Mouse (Mus musculus) MEL (cell line): ENCODE measurements around the gene Psma1. TPM values are rescaled to one million over a fixed set of nuclear protein-coding genes. Genes with fewer than 3 reads are reported as not detected.

Experiments used
- DNase-seq: peaks from one replicate; pipeline ENCODE4 v3.0.0; 2011; ENCODE audit warnings: low read depth, low spot score
- H3K27ac ChIP-seq: 2 replicates; pipeline ENCODE4 v1.5.1; 2012; ENCODE audit warnings: low read depth, mild to moderate bottlenecking, control low read depth, low read length, moderate library complexity; ENCODE audit not compliant: control insufficient read depth
- H3K27me3 ChIP-seq, 2 experiments: fragments of 150-350 bp in 1 of 2; sonication (generic) in 1 of 2; 2 replicates each; pipeline ENCODE4 v1.6.1; 2012; ENCODE audit warnings: low read length in 2 of 2, mild to moderate bottlenecking in 2 of 2, improper control_type of control experiment in 1 of 2, moderate library complexity in 1 of 2; ENCODE audit not compliant: insufficient read depth in 2 of 2, control insufficient read depth in 1 of 2
- H3K36me3 ChIP-seq, 2 experiments: 2 replicates each; pipeline ENCODE4 v1.6.1; 2012 to 2014; ENCODE audit warnings: low read length in 2 of 2, improper control_type of control experiment in 1 of 2, inconsistent platforms in 1 of 2, mild to moderate bottlenecking in 1 of 2; ENCODE audit not compliant: insufficient read depth in 2 of 2, control insufficient read depth in 1 of 2
- H3K4me1 ChIP-seq, 2 experiments: fragments of 150-350 bp in 1 of 2; sonication (generic) in 1 of 2; 2 replicates each; pipeline ENCODE4 v1.6.1; 2012; ENCODE audit warnings: low read length in 2 of 2, improper control_type of control experiment in 1 of 2, mild to moderate bottlenecking in 1 of 2; ENCODE audit not compliant: insufficient read depth in 2 of 2, control insufficient read depth in 1 of 2
- H3K4me3 ChIP-seq, 2 experiments: fragments of 150-350 bp in 1 of 2; sonication (generic) in 1 of 2; 2 replicates each; pipeline ENCODE4 v1.5.1; 2012; ENCODE audit warnings: low read depth in 2 of 2, low read length in 2 of 2, mild to moderate bottlenecking in 2 of 2, moderate library complexity in 2 of 2, control low read depth in 1 of 2, improper control_type of control experiment in 1 of 2; ENCODE audit not compliant: control insufficient read depth in 1 of 2, insufficient read depth in 1 of 2
- H3K79me2 ChIP-seq: 2 replicates; pipeline ENCODE4 v1.6.1; 2012; ENCODE audit warnings: mild to moderate bottlenecking, low read length, moderate library complexity; ENCODE audit not compliant: control insufficient read depth, poor library complexity, insufficient read depth
- H3K9ac ChIP-seq: 2 replicates; pipeline ENCODE4 v1.6.1; 2012; ENCODE audit warnings: low read depth, mild to moderate bottlenecking, control low read depth, low read length, moderate library complexity; ENCODE audit not compliant: control insufficient read depth, poor library complexity, severe bottlenecking
- H3K9me3 ChIP-seq: fragments of 150-350 bp; sonication (generic); replicated peaks from 2 replicates; pipeline ENCODE4 v1.6.1; 2012; ENCODE audit warnings: mild to moderate bottlenecking, low read length, improper control_type of control experiment, moderate library complexity; ENCODE audit not compliant: insufficient read depth
- CHD2 ChIP-seq: IDR thresholded peaks from 2 replicates; pipeline ENCODE4 v1.6.1; 2011; ENCODE audit warnings: low read length, improper control_type of control experiment
- EP300 ChIP-seq, 2 experiments: IDR thresholded peaks; 2 replicates each; pipeline ENCODE4 v1.6.1; 2011; ENCODE audit warnings: improper control_type of control experiment in 2 of 2, low read length in 2 of 2, low read depth in 1 of 2, mild to moderate bottlenecking in 1 of 2
- ETS1 ChIP-seq: IDR thresholded peaks from 2 replicates; pipeline ENCODE4 v1.6.1; 2012; ENCODE audit warnings: low read depth, mild to moderate bottlenecking, inconsistent platforms, low read length, improper control_type of control experiment, moderate library complexity
- GATA1 ChIP-seq: IDR thresholded peaks from 2 replicates; pipeline ENCODE4 v1.6.1; 2011; ENCODE audit warnings: low read depth, low read length, improper control_type of control experiment
- HCFC1 ChIP-seq: IDR thresholded peaks from 2 replicates; pipeline ENCODE4 v1.6.1; 2012; ENCODE audit warnings: low read depth, mild to moderate bottlenecking, inconsistent platforms, low read length, improper control_type of control experiment, moderate library complexity
- KAT2A ChIP-seq: conservative IDR thresholded peaks from 2 replicates; pipeline ENCODE4 v1.6.1; 2012; ENCODE audit warnings: low read depth, low read length, improper control_type of control experiment, inconsistent platforms
- MAFK ChIP-seq: IDR thresholded peaks from 2 replicates; pipeline ENCODE4 v1.6.1; 2011; ENCODE audit warnings: low read depth, mild to moderate bottlenecking, low read length, improper control_type of control experiment, borderline replicate concordance
- MAX ChIP-seq: IDR thresholded peaks from 2 replicates; pipeline ENCODE4 v1.6.1; 2011; ENCODE audit warnings: low read length, improper control_type of control experiment
- MAZ ChIP-seq: IDR thresholded peaks from 2 replicates; pipeline ENCODE4 v1.6.1; 2012; ENCODE audit warnings: low read depth, mild to moderate bottlenecking, inconsistent platforms, low read length, improper control_type of control experiment
- MEF2A ChIP-seq: IDR thresholded peaks from 2 replicates; pipeline ENCODE4 v1.6.1; 2014; ENCODE audit warnings: low read depth, mild to moderate bottlenecking, inconsistent platforms, low read length, improper control_type of control experiment; ENCODE audit not compliant: poor library complexity, insufficient replicate concordance, severe bottlenecking; ENCODE audit errors: extremely low read depth
- MXI1 ChIP-seq: IDR thresholded peaks from 2 replicates; pipeline ENCODE4 v1.6.1; 2011; ENCODE audit warnings: mild to moderate bottlenecking, low read depth, low read length, improper control_type of control experiment
- MYB ChIP-seq: IDR thresholded peaks from 2 replicates; pipeline ENCODE4 v1.6.1; 2011; ENCODE audit warnings: mild to moderate bottlenecking, low read depth, low read length, improper control_type of control experiment
- MYC ChIP-seq: IDR thresholded peaks from 2 replicates; pipeline ENCODE4 v1.6.1; 2011; ENCODE audit warnings: low read depth, mild to moderate bottlenecking, low read length, improper control_type of control experiment, moderate library complexity
- NELFE ChIP-seq: IDR thresholded peaks from 2 replicates; pipeline ENCODE4 v1.6.1; 2011; ENCODE audit warnings: low read depth, low read length, improper control_type of control experiment
- NRF1 ChIP-seq: IDR thresholded peaks from 2 replicates; pipeline ENCODE4 v1.6.1; 2014; ENCODE audit warnings: low read depth, mild to moderate bottlenecking, inconsistent platforms, low read length, improper control_type of control experiment, moderate library complexity; ENCODE audit not compliant: poor library complexity, insufficient read depth, severe bottlenecking
- RCOR1 ChIP-seq: IDR thresholded peaks from 2 replicates; pipeline ENCODE4 v1.6.1; 2012; ENCODE audit warnings: low read depth, mild to moderate bottlenecking, inconsistent platforms, low read length, improper control_type of control experiment
- SMC3 ChIP-seq: IDR thresholded peaks from 2 replicates; pipeline ENCODE4 v1.6.1; 2011; ENCODE audit warnings: low read depth, low read length, improper control_type of control experiment
- TAL1 ChIP-seq: IDR thresholded peaks from 2 replicates; pipeline ENCODE4 v1.6.1; 2012; ENCODE audit warnings: mild to moderate bottlenecking, inconsistent platforms, low read length, moderate library complexity, mixed read lengths
- TBP ChIP-seq: IDR thresholded peaks from 2 replicates; pipeline ENCODE4 v1.8.0; 2011; ENCODE audit warnings: low read depth, low read length, improper control_type of control experiment
- TCF12 ChIP-seq: IDR thresholded peaks from 2 replicates; pipeline ENCODE4 v1.6.1; 2014; ENCODE audit warnings: low read depth, mild to moderate bottlenecking, inconsistent platforms, low read length, improper control_type of control experiment, moderate library complexity
- USF1 ChIP-seq: IDR thresholded peaks from 2 replicates; pipeline ENCODE4 v1.6.1; 2014; ENCODE audit warnings: low read depth, mild to moderate bottlenecking, inconsistent platforms, low read length, improper control_type of control experiment, moderate library complexity
- USF2 ChIP-seq, 2 experiments: IDR thresholded peaks; 2 replicates each; pipeline ENCODE4 v1.6.1; 2011 to 2012; ENCODE audit warnings: improper control_type of control experiment in 2 of 2, low read length in 2 of 2, borderline replicate concordance in 1 of 2, inconsistent platforms in 1 of 2, low read depth in 1 of 2, mild to moderate bottlenecking in 1 of 2; ENCODE audit not compliant: insufficient read depth in 1 of 2
- ZMIZ1 ChIP-seq: IDR thresholded peaks from 2 replicates; pipeline ENCODE4 v1.6.1; 2012; ENCODE audit warnings: low read depth, mild to moderate bottlenecking, inconsistent platforms, low read length, improper control_type of control experiment, moderate library complexity
- polyA plus RNA-seq, 2 experiments: library from polyadenylated mRNA; stranded (reverse) in 1 of 2; unstranded in 1 of 2; fragments of >175 nt in 1 of 2; fragments of >200 nt in 1 of 2; gene quantifications; 2 replicates each; pipeline versions ENCODE4 v1.2.1 to v1.2.4; 2012; ENCODE audit warnings: low replicate concordance in 2 of 2, low read depth in 1 of 2; ENCODE audit not compliant: insufficient read length in 2 of 2, insufficient read depth in 1 of 2, missing spikeins in 1 of 2
- total RNA-seq: library from RNA; depleted of rRNA; stranded (reverse); fragments of 300-350 nt; gene quantifications from 2 replicates; pipeline ENCODE4 v1.2.3, GENCODE M21; 2012

Gene Psma1
- total and polyA plus RNA-seq, 3 experiments: 282 to 324 TPM; not detected in 1

GRCm38 (mm10) chr7:114309020-114309419 is 33.1 kb upstream of the Psma1 start:
- H3K79me2 ChIP-seq: no peaks in the 10 kb centered on the region
- H3K27ac ChIP-seq: no peak overlapping the region
- 0 out of 4 replicates have a peak overlapping the region, but pooled peaks have one; percentile 0 to 16 for H3K4me3 ChIP-seq
- H3K9ac ChIP-seq: no peak overlapping the region
- no peaks in the 10 kb centered on the region; a peak in 2 of 4 replicates for H3K27me3 ChIP-seq
- no peak for DNase-seq
- TF ChIP-seq MXI1: no peak
- no peak for TF ChIP-seq MEF2A
- no peak for TF ChIP-seq MAX
- TF ChIP-seq SMC3: no peak
- no peak for TF ChIP-seq GATA1
- no peak for TF ChIP-seq CHD2
- TF ChIP-seq MAFK: no peak
- no peak for TF ChIP-seq KAT2A
- no peak for TF ChIP-seq RCOR1
- TF ChIP-seq HCFC1: no peak
- no peak for TF ChIP-seq USF1
- TF ChIP-seq NRF1: no peak
- no peaks in the 10 kb centered on the region for H3K36me3 ChIP-seq
- H3K9me3 ChIP-seq: no peaks in the 10 kb centered on the region
- no peaks in the 10 kb centered on the region for H3K4me1 ChIP-seq

GRCm38 (mm10) chr7:114301293-114301782 is 25.4 kb upstream of the Psma1 start:
- peaks cover 0 to 7% of the 10 kb centered on the region in 2 experiments; a peak in 1 of 4 replicates for H3K4me1 ChIP-seq
- H3K79me2 ChIP-seq: no peaks in the 10 kb centered on the region
- no peak overlapping the region for H3K9ac ChIP-seq
- peaks cover 0 to 3% of the 10 kb centered on the region in 2 experiments; a peak in 1 of 4 replicates for H3K36me3 ChIP-seq
- H3K4me3 ChIP-seq: no peak overlapping the region
- peak in 1 of 2 experiments; percentile 33; a peak in 1 of 4 replicates for TF ChIP-seq USF2 (IDR thresholded peaks at IDR 0.05; ENCODE audit: borderline replicate concordance in 1 of 2, insufficient read depth in 1 of 2, low read depth in 1 of 2, low read length in 2 of 2)
- TF ChIP-seq TBP: no peak
- peak; percentile 43; the same call in 1 of the 2 replicates for TF ChIP-seq TCF12
- TF ChIP-seq MAX: 0 out of 2 replicates have a peak, but pooled peaks have one; percentile 37
- TF ChIP-seq GATA1: peak; percentile 65
- peak; percentile 50 to 71 for TF ChIP-seq EP300 (IDR thresholded peaks at IDR 0.05; ENCODE audit: low read depth in 1 of 2, low read length in 2 of 2)
- peak; percentile 70 for TF ChIP-seq RCOR1
- 0 out of 2 replicates have a peak, but pooled peaks have one; percentile 34 for TF ChIP-seq MYC
- no peak for TF ChIP-seq MAFK
- TF ChIP-seq HCFC1: no peak
- peak; percentile 38; the same call in 1 of the 2 replicates for TF ChIP-seq TAL1
- TF ChIP-seq MYB: 0 out of 2 replicates have a peak, but pooled peaks have one; percentile 38
- no peak for TF ChIP-seq MAZ
- no peak for TF ChIP-seq MEF2A
- TF ChIP-seq USF1: peak; percentile 72
- TF ChIP-seq ETS1: peak; percentile 57; the same call in 1 of the 2 replicates
- TF ChIP-seq ZMIZ1: no peak
- TF ChIP-seq NELFE: no peak
- TF ChIP-seq, all 39 proteins: peak for 11
- Histone ChIP-seq H3K27ac (no peak overlapping the region), H3K27me3 (no peaks in the 10 kb centered on the region), H3K9me3 (no peaks in the 10 kb centered on the region)
- DNase-seq: peak; percentile 82
